Mouse (Mus musculus) stomach, postnatal 0 days (tissue): ENCODE data around the gene Arhgap10.

Source experiments
- CTCF ChIP-seq: IDR thresholded peaks from 2 replicates; pipeline ENCODE4 v1.5.1; 2016; ENCODE audit warnings: antibody characterized with exemption, low read depth, mild to moderate bottlenecking, moderate library complexity
- EP300 ChIP-seq: optimal IDR thresholded peaks from 2 replicates; pipeline ENCODE3; 2016; ENCODE audit warnings: antibody characterized with exemption

- TF ChIP-seq EP300 (no peak), CTCF (no peak)
Measured at GRCm38 (mm10) chr8:77422632-77423252, 95.0 kb downstream of the Arhgap10 start.
